Mouse (Mus musculus): ENCODE data around the gene Glyatl3.

DNA sequence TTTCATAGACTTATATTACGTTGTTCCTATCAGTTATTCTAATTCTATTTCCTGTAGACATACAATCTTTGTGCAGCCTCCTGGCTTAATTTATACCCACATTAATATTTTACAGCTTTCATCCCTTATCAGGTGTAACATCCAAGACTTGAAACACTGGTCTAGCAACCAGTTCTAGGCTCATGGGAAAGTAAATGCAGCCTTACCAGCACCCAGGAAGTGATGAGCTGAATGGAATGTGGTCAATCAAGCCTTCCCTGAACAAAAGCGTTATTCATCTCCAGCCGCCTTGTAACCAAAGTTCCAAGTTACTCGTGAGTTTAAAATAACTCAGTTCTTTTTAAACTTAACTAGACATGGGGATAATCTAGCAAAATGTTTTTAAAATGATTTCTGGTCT lies 29.0 kb downstream of the Glyatl3 start:
- TF ChIP-seq CTCF (IDR thresholded peaks at IDR 0.05) (no peak), POLR2A (IDR thresholded peaks at IDR 0.05; ENCODE audit: insufficient read depth, low read depth, low read length) (no peak)
